Mouse (Mus musculus) hindbrain, embryonic 13.5 days (tissue): ENCODE measurements around the gene Mapk13. TPM values are rescaled to one million over a fixed set of nuclear protein-coding genes. Genes with fewer than 3 reads are reported as not detected.
"Not testable (repeated sequence)": the region's sequence is repeated elsewhere in the genome, so short reads cannot be mapped to it uniquely, and the experiment has no call there.

Experiments
- ATAC-seq: fragments of 200-750 bp; cut with Nextera tagmentation; 2 replicates; pipeline ENCODE4 v1.8.0; 2017; ENCODE audit warnings: moderate TSS enrichment; ENCODE audit not compliant: low FRiP score
- H3K27ac ChIP-seq: fragments of 300-500 bp; sonication (generic); 2 replicates; pipeline ENCODE4 v1.5.1; 2015; ENCODE audit warnings: inconsistent platforms, mild to moderate bottlenecking, moderate library complexity
- H3K27me3 ChIP-seq: fragments of 300-500 bp; sonication (generic); 2 replicates; pipeline ENCODE4 v1.6.1; 2015; ENCODE audit warnings: mild to moderate bottlenecking, inconsistent platforms
- H3K36me3 ChIP-seq: fragments of 300-500 bp; sonication (generic); 2 replicates; pipeline ENCODE4 v1.6.1; 2015; ENCODE audit warnings: mild to moderate bottlenecking, inconsistent platforms
- H3K4me1 ChIP-seq: fragments of 300-500 bp; sonication (generic); replicated peaks from 2 replicates; pipeline ENCODE4 v1.6.1; 2015; ENCODE audit warnings: inconsistent platforms
- H3K4me2 ChIP-seq: fragments of 300-500 bp; sonication (generic); 2 replicates; pipeline ENCODE4 v1.6.1; 2015; ENCODE audit warnings: inconsistent platforms, mild to moderate bottlenecking, moderate library complexity
- H3K4me3 ChIP-seq: fragments of 300-500 bp; sonication (generic); 2 replicates; pipeline ENCODE4 v1.5.1; 2015; ENCODE audit warnings: mild to moderate bottlenecking, inconsistent platforms
- H3K9ac ChIP-seq: fragments of 300-500 bp; sonication (generic); 2 replicates; pipeline ENCODE4 v1.6.1; 2015; ENCODE audit warnings: mild to moderate bottlenecking, inconsistent platforms
- H3K9me3 ChIP-seq: fragments of 300-500 bp; sonication (generic); 2 replicates; pipeline ENCODE4 v1.6.1; 2016; ENCODE audit warnings: inconsistent platforms
- WGBS: fragments of 180-500 bp; shearing (Covaris S2); methylation state at CpG from one replicate; pipeline ENCODE4 v1.1.7; 2015; 5-methylcytosine and 5-hydroxymethylcytosine counted together
- polyA plus RNA-seq: library from polyadenylated mRNA; unstranded; fragments of >200 nt; fragmentation: Nextera tagmentation; extraction: Ambion mirVana; gene quantifications from 2 replicates; pipeline ENCODE4 v1.2.1, GENCODE M21; 2015

Gene Mapk13
- polyA plus RNA-seq = 0.93 and 1.2 TPM in 2 replicates

- Histone ChIP-seq H3K4me1 (peaks cover 16% of the 10 kb centered on the region), H3K4me2 (peak within 1 kb of the TSS; percentile 66), H3K9me3 (no peaks in the 10 kb centered on the region), H3K36me3 (no peaks in the 10 kb centered on the region), H3K27ac (no peak within 1 kb of the TSS), H3K4me3 (peak within 1 kb of the TSS; percentile 38), H3K9ac (peak within 1 kb of the TSS; percentile 60), H3K27me3 (peaks cover 57% of the 10 kb centered on the region)
- ATAC-seq = no peak
- WGBS = 1% methylated on average over 41 of the region's 58 CpGs
These were observed at the start of gene Mapk13 for GRCm38 (mm10) chr17:28769121-28769874. Mapk13 (plus strand) TSS chr17:28769297.

- no peak for ATAC-seq
These were observed 43.3 kb upstream of the Mapk13 start, which contains the start of gene AC170998.1 for GRCm38 (mm10) chr17:28725783-28726182. AC170998.1 (plus strand) TSS chr17:28726083.

GRCm38 (mm10) chr17:28727511-28727910 lies 41.6 kb upstream of the Mapk13 start:
- not testable (repeated sequence) for H3K4me1 ChIP-seq, H3K27ac ChIP-seq, ATAC-seq, H3K9me3 ChIP-seq, H3K9ac ChIP-seq, H3K4me3 ChIP-seq, H3K4me2 ChIP-seq, H3K27me3 ChIP-seq
- peaks cover 92% of the 10 kb centered on the region for H3K36me3 ChIP-seq
- WGBS = 96% methylated on average over 11 of the region's 11 CpGs

More at GRCm38 (mm10) chr17:28725783-28726182, 43.3 kb upstream of the Mapk13 start, which contains the start of gene AC170998.1:
- Histone ChIP-seq H3K9ac (no peak within 1 kb of the TSS), H3K9me3 (no peaks in the 10 kb centered on the region), H3K4me2 (no peak within 1 kb of the TSS), H3K4me3 (no peak within 1 kb of the TSS), H3K36me3 (peaks cover 84% of the 10 kb centered on the region), H3K27ac (no peak within 1 kb of the TSS), H3K4me1 (no peaks in the 10 kb centered on the region), H3K27me3 (no peaks in the 10 kb centered on the region)
- 95% methylated on average over 4 of the region's 4 CpGs for WGBS

DNA sequence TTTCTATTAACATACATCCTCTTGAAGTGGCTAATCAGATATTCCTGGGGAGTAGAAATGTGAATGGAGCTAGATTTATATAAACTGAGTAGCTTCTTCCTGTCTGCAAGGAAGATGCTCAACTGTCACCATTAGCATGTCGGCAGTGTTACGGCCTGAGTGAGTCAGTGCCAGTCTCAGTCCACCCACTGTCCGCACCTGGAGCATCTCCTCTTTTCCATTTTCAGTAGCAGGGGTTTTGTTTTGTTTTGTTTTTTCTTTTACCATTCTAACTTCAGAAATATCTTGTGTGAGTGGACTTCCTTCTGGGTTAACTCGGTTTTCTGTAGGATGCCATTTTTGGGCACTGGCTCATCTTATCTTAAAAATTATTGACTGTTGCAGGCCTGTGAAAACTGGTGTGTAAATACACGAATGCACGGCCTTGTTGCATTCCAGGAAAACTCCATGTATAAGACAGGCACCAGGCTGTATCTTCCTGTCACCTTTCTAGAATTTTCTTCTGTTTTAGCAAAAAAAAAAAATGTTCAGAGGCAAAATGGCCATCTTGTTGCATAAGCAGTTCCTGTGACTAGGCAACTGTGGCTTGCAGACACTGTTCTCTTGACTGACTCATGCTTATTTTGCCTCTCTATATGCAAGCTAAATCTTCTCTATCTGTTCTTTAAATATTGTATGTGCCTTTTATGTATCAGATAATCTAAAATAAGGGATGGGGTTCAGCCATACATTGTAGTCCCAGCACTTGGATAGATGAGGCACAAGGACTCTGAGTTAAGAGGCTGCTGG lies 33.6 kb upstream of the Mapk13 start:
- Histone ChIP-seq H3K27ac (no peak overlapping the region), H3K4me1 (peaks cover 7% of the 10 kb centered on the region; the same call in 1 of the 2 replicates), H3K27me3 (no peaks in the 10 kb centered on the region), H3K4me2 (no peak overlapping the region), H3K4me3 (no peak overlapping the region), H3K36me3 (peaks cover 67% of the 10 kb centered on the region), H3K9ac (no peak overlapping the region), H3K9me3 (no peaks in the 10 kb centered on the region)
- 96% methylated on average over 6 of the region's 6 CpGs for WGBS
- no peak for ATAC-seq

- Histone ChIP-seq H3K9ac (no peak overlapping the region), H3K4me1 (peaks cover 7% of the 10 kb centered on the region; the same call in 1 of the 2 replicates), H3K4me2 (no peak overlapping the region), H3K27ac (no peak overlapping the region), H3K36me3 (peaks cover 67% of the 10 kb centered on the region), H3K9me3 (no peaks in the 10 kb centered on the region), H3K4me3 (no peak overlapping the region), H3K27me3 (no peaks in the 10 kb centered on the region)
- 73% methylated on average over 4 of the region's 4 CpGs for WGBS
- ATAC-seq = no peak
These were observed 32.6 kb upstream of the Mapk13 start for GRCm38 (mm10) chr17:28736486-28736885.

DNA sequence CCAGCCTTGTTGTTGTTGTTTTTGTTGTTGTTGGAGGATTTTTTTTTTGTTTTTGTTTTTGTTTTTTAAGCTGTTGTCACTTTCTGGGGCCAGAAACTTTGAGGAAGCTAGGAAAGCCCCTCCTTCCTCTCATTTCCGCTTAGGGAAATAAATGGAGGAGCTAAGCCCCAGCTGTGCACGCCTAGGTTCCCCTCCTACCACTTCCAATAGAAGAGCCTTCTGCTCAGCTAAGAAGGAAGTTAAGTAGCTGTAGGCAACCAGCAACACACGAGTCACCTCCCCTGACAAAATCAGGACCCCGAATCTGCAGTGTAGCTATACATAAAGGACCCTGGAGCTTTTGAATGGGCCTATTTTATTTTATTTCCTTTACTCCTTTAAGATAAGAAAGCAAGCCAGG lies 31.1 kb upstream of the Mapk13 start:
- Histone ChIP-seq H3K9me3 (no peaks in the 10 kb centered on the region), H3K36me3 (peaks cover 67% of the 10 kb centered on the region), H3K4me3 (no peak overlapping the region), H3K27me3 (no peaks in the 10 kb centered on the region), H3K9ac (no peak overlapping the region), H3K4me1 (peaks cover 7% of the 10 kb centered on the region; the same call in 1 of the 2 replicates), H3K27ac (no peak overlapping the region), H3K4me2 (no peak overlapping the region)
- no peak for ATAC-seq
- 88% methylated on average over 4 of the region's 4 CpGs for WGBS

- peaks cover 7% of the 10 kb centered on the region; the same call in 1 of the 2 replicates for H3K4me1 ChIP-seq
- no peak overlapping the region for H3K4me2 ChIP-seq
- H3K27me3 ChIP-seq = no peaks in the 10 kb centered on the region
- no peaks in the 10 kb centered on the region for H3K9me3 ChIP-seq
- H3K36me3 ChIP-seq = peaks cover 75% of the 10 kb centered on the region
- no peak overlapping the region for H3K4me3 ChIP-seq
- H3K9ac ChIP-seq = no peak overlapping the region
- WGBS = 95% methylated on average over 6 of the region's 6 CpGs
- no peak overlapping the region for H3K27ac ChIP-seq
- ATAC-seq = no peak
These were observed 29.9 kb upstream of the Mapk13 start for GRCm38 (mm10) chr17:28739244-28739643.

DNA sequence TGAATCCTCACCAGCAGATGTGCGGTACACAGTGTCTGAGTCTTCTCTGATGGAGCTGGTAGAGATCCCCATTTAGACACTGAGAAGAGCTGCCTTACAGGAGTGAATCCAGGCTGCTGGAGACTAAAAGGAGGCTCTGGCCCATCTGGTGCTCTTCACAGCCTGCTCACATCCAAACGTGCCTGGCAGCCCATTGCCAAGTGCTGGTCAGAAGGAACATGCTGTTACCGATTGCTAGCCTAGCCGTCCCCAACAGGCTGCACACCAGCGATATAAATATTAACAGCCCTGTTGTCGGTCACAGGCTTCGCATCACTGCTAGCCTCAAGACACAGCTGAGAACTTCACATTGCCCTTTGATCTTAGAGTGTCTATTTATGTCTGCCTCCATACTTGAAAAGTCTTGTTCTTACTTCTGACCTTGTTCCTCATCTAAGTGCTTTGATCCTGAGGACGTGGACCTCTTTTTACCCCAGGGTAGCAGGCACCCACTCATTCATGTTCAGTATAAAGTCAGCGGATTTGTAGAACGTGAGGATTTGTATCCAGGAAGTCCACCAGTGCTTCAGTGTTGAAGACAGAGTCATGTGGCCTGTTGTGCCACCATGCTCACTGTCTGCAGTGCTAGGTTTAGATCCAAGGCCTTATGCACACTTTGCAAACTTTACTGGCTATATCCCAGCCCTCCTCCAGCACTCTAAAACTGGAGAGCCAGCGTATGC lies 25.8 kb upstream of the Mapk13 start:
- Histone ChIP-seq H3K9me3 (no peaks in the 10 kb centered on the region), H3K4me3 (no peak overlapping the region), H3K27ac (no peak overlapping the region), H3K27me3 (no peaks in the 10 kb centered on the region), H3K4me1 (no peaks in the 10 kb centered on the region), H3K4me2 (no peak overlapping the region), H3K9ac (no peak overlapping the region), H3K36me3 (peaks cover 96% of the 10 kb centered on the region)
- 96% methylated on average over 11 of the region's 11 CpGs for WGBS
- no peak for ATAC-seq

DNA sequence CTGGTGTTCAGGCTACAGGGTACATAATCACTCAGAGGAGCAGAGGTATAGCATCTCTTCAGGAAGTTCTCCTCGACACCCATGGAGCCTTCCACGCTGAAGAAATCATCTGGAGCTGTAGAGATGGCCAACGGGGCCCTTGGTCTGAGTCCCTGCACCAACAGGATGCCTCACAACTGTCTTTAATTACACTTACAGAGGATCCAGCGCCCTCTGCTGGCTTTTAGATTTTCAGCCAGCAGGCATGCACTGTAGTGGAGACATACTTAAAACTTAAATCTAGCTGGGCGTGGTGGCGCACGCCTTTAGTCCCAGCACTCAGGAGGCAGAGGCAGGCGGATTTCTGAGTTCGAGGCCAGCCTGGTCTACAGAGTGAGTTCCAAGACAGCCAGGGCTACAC lies 25.2 kb upstream of the Mapk13 start:
- H3K4me3 ChIP-seq = no peak overlapping the region
- H3K4me2 ChIP-seq = no peak overlapping the region
- no peaks in the 10 kb centered on the region for H3K9me3 ChIP-seq
- no peak overlapping the region for H3K9ac ChIP-seq
- WGBS = 92% methylated on average over 9 of the region's 9 CpGs
- no peak overlapping the region for H3K27ac ChIP-seq
- no peaks in the 10 kb centered on the region for H3K4me1 ChIP-seq
- no peaks in the 10 kb centered on the region for H3K27me3 ChIP-seq
- no peak for ATAC-seq
- peaks cover 98% of the 10 kb centered on the region for H3K36me3 ChIP-seq

GRCm38 (mm10) chr17:28745773-28746172 lies 23.3 kb upstream of the Mapk13 start:
- H3K4me3 ChIP-seq = no peak overlapping the region
- ATAC-seq = no peak
- no peaks in the 10 kb centered on the region for H3K9me3 ChIP-seq
- no peak overlapping the region for H3K9ac ChIP-seq
- WGBS = 93% methylated on average over 6 of the region's 6 CpGs
- peaks cover 85% of the 10 kb centered on the region for H3K36me3 ChIP-seq
- no peak overlapping the region for H3K27ac ChIP-seq
- no peak overlapping the region for H3K4me2 ChIP-seq
- H3K4me1 ChIP-seq = no peaks in the 10 kb centered on the region
- no peaks in the 10 kb centered on the region for H3K27me3 ChIP-seq

GRCm38 (mm10) chr17:28748001-28748400 lies 21.1 kb upstream of the Mapk13 start:
- H3K9me3 ChIP-seq = no peaks in the 10 kb centered on the region
- H3K27me3 ChIP-seq = no peaks in the 10 kb centered on the region
- H3K27ac ChIP-seq = no peak overlapping the region
- H3K4me1 ChIP-seq = no peaks in the 10 kb centered on the region
- H3K9ac ChIP-seq = no peak overlapping the region
- H3K4me3 ChIP-seq = no peak overlapping the region
- peaks cover 64% of the 10 kb centered on the region for H3K36me3 ChIP-seq
- ATAC-seq = no peak
- WGBS = 94% methylated on average over 4 of the region's 4 CpGs
- H3K4me2 ChIP-seq = no peak overlapping the region

DNA sequence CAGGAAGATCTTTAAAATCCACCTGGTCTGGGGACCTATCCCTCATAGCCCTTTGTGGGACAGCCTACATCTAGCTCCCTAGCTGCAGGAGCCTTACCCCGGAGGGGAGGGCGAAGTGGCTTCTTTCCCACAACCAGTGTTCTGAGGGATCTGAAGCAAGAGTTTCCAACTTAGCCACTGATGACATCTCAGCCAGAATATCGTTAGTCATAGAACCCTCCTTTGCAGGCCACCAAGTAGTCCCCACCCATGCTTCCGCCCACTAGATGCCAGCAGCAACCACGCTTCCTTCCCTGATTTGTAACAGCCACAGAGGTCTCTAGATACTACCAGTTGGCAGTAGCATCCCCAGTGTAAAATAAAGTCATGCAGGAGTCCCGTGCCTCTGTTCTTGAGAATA lies 18.5 kb upstream of the Mapk13 start:
- Histone ChIP-seq H3K4me3 (no peak overlapping the region), H3K27ac (no peak overlapping the region), H3K4me1 (no peaks in the 10 kb centered on the region), H3K27me3 (no peaks in the 10 kb centered on the region), H3K36me3 (peaks cover 38% of the 10 kb centered on the region), H3K9ac (no peak overlapping the region), H3K4me2 (no peak overlapping the region), H3K9me3 (no peaks in the 10 kb centered on the region)
- ATAC-seq = no peak
- 87% methylated on average over 6 of the region's 6 CpGs for WGBS
